Mouse (Mus musculus): ENCODE data around the gene Popdc2.

Gene Popdc2

GRCm38 (mm10) chr16:38354185-38354913 lies 7.7 kb upstream of the Popdc2 start:
- DNase-seq (ENCODE audit: low spot score in 2 of 2): no peak

- DNase-seq (ENCODE audit: low spot score in 2 of 2): no peak
Observed at GRCm38 (mm10) chr16:38358256-38358812, 3.7 kb upstream of the Popdc2 start.

- DNase-seq (ENCODE audit: low spot score in 2 of 2): no peak
Observed at GRCm38 (mm10) chr16:38359241-38359640, 2.8 kb upstream of the Popdc2 start.

GRCm38 (mm10) chr16:38359857-38360256 lies 2.2 kb upstream of the Popdc2 start:
- no peak for DNase-seq (ENCODE audit: low spot score in 2 of 2)

GRCm38 (mm10) chr16:38360317-38360716 lies 1.7 kb upstream of the Popdc2 start:
- DNase-seq (ENCODE audit: low spot score in 2 of 2): no peak

GRCm38 (mm10) chr16:38362493-38363255 lies 665 bp downstream of the Popdc2 start:
- no peak for DNase-seq (ENCODE audit: low spot score in 2 of 2)

- DNase-seq (ENCODE audit: low spot score in 2 of 2): no peak
Observed at GRCm38 (mm10) chr16:38363256-38363595, 1.2 kb downstream of the Popdc2 start.

- DNase-seq (ENCODE audit: low spot score in 2 of 2): no peak
Observed at GRCm38 (mm10) chr16:38363657-38364056, 1.6 kb downstream of the Popdc2 start.

- DNase-seq (ENCODE audit: low spot score in 2 of 2): no peak
Observed at GRCm38 (mm10) chr16:38365390-38365789, 3.4 kb downstream of the Popdc2 start.

GRCm38 (mm10) chr16:38366231-38366630 lies 4.2 kb downstream of the Popdc2 start:
- DNase-seq (ENCODE audit: low spot score in 2 of 2): no peak

- DNase-seq (ENCODE audit: low spot score in 2 of 2): no peak
Observed at GRCm38 (mm10) chr16:38368336-38368735, 6.3 kb downstream of the Popdc2 start.

GRCm38 (mm10) chr16:38369000-38369399 lies 7.0 kb downstream of the Popdc2 start:
- DNase-seq (ENCODE audit: low spot score in 2 of 2): no peak

- no peak for DNase-seq (ENCODE audit: low spot score in 2 of 2)
Observed at GRCm38 (mm10) chr16:38369431-38369830, 7.4 kb downstream of the Popdc2 start.

- no peak for DNase-seq (ENCODE audit: low spot score in 2 of 2)
Observed at GRCm38 (mm10) chr16:38369992-38370484, 8.0 kb downstream of the Popdc2 start.

- DNase-seq (ENCODE audit: low spot score in 2 of 2): no peak
Observed at GRCm38 (mm10) chr16:38370633-38371374, 8.8 kb downstream of the Popdc2 start.

GRCm38 (mm10) chr16:38371705-38372296 lies 9.8 kb downstream of the Popdc2 start:
- DNase-seq (ENCODE audit: low spot score in 2 of 2): peak; percentile 67 to 76

GRCm38 (mm10) chr16:38372876-38373275 lies 10.9 kb downstream of the Popdc2 start:
- DNase-seq (ENCODE audit: low spot score in 2 of 2): no peak

- no peak for DNase-seq (ENCODE audit: low spot score in 2 of 2)
Observed at GRCm38 (mm10) chr16:38373439-38373838, 11.4 kb downstream of the Popdc2 start.

- DNase-seq (ENCODE audit: low spot score in 2 of 2): no peak
Observed at GRCm38 (mm10) chr16:38373941-38374340, 11.9 kb downstream of the Popdc2 start.

GRCm38 (mm10) chr16:38374379-38375140 lies 12.6 kb downstream of the Popdc2 start:
- peak; percentile 69 to 81 for DNase-seq (ENCODE audit: low spot score in 2 of 2)

- DNase-seq (ENCODE audit: low spot score in 2 of 2): no peak
Observed at GRCm38 (mm10) chr16:38375182-38375581, 13.2 kb downstream of the Popdc2 start.

Measured in spleen, postnatal 10 days (tissue).